Mouse (Mus musculus): ENCODE data around the gene Mtor.

The Mtor gene

DNA sequence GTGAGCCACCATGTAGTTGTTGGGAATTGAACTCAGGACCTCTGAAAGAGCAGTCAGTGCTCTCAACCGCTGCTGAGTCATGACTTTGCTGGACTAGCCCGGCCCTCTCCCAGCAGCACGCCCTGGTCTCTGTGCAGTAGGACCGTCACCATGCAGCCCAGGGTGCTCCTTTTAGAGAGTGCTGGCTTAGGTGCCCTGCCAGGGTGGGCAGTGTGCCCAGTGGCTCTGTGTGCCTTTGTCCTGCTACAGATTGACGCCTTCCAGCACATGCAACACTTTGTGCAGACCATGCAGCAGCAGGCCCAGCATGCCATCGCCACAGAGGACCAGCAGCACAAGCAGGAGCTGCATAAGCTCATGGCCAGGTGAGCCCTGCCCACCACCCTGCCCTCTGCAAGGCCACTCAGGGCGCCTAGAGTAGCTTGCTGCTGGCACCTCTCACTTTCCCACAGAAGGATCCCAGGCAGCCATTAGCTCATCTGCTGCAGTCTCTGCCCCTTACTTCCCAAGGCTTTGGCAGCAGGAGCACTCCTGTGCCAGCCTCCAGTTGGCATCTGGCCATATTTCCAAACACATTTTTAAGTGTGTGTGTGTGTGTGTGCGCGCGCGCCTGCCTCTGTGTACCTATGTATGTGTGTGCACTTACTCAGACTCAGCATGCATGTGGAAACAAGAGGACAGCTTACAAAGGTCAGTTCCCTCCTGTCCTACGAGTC, 85.4 kb downstream of the Mtor start:
- DNase-seq: no peak

DNA sequence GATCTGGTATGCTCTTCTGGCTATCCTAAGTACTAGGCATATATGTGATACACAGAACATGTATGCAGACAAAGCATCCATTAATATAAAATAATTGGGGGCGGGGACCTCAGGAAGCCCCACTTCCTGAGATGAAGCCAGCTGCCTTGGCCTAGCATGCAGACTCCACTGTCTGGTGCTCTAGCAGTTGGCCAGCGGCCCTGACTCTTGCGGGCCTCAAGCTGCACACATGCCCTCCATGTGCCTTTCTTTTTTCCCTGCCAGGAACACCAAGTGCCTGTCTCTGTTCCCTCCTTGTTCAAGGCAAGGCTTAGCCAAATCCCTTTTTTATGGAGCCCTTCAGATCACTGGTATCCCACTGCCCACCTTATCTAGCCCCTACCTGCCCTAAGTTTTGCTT, 87.5 kb downstream of the Mtor start:
- DNase-seq: no peak

DNA sequence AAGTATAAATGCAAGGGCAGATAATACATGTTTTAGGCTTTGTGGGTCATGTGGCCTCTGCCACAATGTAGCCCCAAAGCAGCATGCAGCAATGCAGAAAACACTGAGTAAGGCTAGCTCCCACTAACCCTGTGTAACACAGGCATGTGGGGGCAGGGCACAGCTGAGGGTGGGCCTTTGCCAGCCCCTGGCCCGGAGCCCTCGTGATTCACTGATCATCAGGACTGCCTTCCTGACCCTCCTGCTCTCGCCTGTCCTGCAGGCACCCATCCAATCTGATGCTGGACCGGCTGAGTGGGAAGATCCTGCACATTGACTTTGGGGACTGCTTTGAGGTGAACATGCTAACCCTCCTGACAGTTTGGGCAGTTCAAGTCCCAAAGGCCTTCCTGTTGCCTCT, 100.7 kb downstream of the Mtor start:
- no peak for DNase-seq

DNA sequence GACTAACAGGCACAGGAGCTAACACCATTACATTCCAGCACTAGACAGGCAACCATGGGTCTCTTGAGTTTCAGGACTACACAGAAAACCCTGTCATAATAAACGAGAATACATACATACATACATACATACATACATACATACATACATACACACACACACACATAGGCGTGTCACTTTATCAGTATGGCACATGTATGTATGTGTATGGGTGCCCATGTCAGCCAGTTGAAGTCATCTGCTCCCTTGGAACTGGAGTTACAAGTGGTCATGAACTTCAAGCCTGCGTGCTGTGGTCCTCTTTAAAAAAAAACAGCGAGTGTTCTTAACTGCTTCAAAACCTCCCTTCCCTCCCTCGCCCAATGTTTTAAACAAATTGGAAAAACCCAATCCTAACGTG, 109.4 kb downstream of the Mtor start:
- no peak for DNase-seq

DNA sequence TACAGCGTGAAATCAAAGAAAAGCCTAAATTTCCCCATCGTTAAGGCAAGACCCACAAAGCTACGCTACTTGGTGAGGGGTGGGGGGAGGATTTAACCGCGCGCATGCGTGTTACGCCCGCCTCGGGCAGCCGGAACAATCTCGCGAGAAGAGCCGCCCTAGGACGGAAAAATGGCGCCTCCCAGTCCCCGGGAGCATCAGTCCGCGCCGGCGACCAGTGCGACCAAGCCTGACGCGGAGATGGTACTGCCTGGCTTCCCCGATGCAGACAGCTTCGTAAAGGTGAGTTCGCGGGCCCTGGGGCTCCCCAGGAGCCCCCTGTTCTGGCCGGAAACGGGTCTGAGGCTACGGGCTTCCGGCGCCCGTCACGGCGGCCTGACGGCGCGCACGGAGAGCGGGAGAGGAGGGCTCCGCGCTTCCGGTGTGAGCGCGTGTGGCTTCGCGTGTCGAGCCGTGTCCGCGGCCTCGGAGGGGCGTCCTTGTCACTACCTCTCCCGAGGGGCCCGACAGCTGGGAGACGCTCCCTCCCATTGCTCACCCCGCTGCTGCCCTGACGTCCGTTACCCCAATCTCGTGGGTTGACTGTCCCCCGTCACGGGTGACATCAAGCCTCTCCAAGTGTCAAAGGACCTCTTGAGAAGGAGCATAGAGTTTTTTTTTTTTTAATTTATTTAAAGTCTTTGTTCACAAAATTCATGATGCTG, 110.0 kb downstream of the Mtor start, which contains the start of gene Exosc10:
Gene Exosc10 (plus strand): TSS at position 133 of the 704 bp plus-strand sequence.
- peak; percentile 89 to 90 for DNase-seq

DNA sequence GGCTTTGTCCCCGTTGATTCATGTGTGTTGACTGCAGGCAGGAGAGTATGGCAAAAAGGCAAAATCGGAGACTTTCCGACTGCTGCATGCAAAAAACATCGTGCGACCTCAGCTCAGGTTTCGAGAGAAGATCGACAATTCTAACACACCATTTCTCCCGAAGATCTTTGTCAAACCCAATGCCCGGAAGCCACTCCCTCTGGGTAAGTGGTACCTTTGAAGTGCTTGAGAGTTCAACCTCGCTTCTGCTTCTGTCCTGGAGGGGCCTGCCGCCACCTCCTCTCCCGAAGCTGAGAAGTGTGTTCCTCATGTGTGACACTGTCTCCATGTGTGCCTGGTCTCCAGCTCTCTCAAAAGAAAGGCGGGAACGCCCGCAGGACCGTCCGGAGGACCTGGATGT, 114.3 kb downstream of the Mtor start:
- no peak for DNase-seq

DNA sequence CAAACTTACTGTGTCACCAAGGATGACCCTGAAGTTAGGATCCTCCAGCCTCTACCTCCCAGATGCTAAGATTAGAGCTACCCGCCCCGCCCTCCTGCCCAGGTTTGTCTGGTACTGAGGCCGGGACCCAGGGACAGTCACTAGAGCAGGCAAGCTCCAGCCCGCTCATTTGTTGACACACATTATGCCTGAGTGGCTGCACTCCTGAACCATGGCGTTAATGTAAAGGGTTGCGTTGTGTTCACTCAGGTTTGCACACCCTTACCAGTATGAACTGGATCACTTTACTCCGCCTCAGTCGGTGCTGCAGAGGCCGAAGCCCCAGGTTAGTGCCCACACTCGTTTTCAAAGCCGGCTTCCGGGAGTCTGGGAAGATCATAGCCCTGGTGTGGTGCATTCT, 115.2 kb downstream of the Mtor start:
- no peak for DNase-seq

DNA sequence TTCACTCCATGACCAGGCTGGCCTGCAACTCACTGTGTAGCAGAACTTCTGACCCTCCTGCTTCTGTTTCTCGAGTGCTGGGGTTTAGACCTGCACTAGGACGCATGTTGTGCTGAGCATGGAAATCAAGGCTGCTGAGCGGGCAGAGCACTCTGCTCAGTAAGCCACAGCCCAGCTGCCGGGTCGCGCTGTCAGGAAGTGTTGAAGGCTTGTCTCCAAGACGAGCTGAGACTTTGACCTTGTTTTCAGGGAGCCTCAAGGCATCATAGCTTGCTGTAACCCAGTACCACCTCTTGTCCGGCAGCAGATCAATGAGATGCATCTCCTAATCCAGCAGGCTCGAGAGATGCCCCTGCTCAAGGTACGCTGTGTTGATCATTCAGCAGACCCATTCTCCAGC, 121.7 kb downstream of the Mtor start:
- no peak for DNase-seq

DNA sequence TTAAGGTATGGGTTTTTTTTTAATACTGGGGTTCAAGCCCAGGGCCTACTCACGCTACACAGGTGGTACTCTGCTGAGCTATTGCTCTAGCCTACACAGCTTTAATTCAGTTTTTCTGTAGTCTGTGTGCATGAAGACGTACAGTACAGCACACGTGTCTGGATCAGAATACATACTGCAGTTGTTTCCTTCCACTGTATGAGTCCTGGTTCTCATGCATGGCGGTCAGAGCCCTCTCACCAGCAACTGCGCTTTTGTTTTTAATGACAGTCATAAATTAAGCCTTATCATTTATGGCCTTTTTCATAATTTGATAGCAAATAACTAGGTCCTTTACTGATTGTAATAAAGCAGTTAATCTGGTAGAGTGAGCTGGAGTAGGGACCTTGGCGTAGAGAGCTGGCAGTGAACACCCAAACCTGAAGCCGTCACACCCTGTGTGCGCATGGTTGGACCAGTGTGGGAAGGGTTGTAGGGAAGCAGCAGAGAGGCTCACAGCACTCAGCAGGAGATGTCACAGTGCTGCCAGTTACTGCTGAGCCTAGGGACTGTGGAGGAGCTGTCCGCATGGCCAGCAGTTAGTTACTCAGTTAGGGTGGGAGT, 122.4 kb downstream of the Mtor start:
- no peak for DNase-seq

DNA sequence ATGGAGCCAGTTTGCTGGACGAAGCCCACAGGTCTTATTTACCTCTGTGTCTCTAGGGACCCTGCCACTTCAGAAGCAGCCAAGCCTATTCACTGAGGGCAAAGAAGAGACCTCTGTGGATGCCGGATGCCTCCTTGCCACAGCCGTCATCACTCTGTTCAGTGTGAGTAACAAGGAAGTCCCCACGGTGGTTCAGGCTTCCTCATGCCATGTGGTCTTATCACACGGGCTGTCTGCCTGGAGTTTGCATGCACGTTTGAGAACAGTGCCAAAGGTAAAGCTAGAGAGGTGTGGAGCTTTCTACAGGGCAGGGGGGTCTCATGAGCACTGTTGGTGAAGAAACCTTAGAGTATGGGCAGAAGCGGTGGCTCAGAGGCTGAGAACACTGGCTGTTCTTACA, 124.8 kb downstream of the Mtor start:
- no peak for DNase-seq

DNA sequence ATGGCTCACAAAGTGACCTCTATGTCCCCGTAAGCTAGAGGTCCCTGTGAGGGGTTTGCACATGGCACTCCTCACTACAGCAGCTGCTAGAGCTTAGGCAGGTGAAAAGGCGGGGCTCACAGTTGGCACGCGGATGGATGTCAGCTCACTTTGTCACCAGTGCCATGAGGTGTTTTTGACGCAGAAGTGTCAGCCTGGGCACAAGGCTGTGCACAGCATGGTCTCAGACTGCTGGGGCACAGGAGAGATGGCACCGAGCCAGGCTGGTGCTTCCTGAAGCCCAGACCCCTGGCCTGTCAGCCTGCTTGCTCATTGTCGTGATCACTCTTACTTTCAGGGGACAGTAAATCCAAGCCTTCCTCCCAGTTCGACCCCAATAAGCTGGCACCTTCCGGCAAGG, 132.4 kb downstream of the Mtor start:
- no peak for DNase-seq

DNA sequence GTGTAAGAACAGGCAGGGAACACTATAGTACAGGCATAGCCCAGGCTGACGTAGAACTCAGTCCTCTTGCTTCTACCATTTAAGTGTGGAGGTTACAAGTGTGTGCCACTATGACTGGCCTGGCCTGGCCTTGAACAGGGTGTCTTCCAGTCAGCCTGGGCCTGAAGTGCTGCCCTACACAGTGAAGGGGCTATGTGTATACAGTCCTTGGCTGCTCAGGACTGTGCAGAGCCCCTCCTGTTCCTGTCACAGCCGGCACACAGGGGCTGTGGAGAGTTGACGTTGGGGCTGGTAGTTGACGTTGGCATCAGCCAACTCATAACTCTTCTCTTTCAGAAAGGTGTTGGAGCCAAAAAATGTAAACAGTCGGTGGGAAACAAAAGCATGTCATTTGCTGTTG, 133.0 kb downstream of the Mtor start:
- no peak for DNase-seq

DNA sequence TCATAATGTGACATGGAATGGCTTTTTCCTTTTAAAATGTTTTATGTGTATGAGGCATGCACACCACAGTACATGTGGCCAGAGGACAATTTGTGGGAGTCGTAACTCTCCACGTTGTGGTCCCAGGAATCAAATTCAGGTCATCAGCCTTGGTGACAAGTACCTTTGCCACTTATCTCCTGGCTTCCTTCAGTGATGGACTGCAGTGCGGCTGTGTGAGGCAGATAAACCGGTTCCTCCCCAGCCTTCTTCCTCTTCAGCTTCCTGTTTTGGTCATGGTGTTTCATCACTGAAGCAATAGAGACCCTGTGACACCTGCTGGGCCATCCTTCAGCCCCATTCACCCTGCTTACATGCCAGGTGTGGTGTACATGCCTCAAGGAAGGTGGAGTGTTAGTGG, 134.8 kb downstream of the Mtor start:
- DNase-seq: peak; percentile 13 to 17

DNA sequence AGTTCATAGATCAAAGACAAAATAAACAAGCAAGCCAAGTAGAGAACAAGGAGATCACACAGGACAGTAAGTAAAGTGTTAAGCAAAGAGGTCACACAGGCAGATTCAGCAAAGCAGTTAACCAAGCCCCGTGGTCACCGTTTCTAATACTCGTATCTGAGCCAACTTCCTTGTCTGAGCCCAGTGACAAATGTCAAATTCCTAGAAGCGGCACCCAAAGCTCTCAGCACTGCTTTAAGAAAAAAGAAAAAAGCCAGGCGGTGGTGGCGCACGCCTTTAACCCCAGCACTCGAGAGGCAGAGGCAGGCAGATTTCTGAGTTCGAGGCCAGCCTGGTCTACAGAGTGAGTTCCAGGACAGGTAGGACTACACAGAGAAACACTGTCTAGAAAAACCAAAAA, 138.2 kb downstream of the Mtor start:
- no peak for DNase-seq

DNA sequence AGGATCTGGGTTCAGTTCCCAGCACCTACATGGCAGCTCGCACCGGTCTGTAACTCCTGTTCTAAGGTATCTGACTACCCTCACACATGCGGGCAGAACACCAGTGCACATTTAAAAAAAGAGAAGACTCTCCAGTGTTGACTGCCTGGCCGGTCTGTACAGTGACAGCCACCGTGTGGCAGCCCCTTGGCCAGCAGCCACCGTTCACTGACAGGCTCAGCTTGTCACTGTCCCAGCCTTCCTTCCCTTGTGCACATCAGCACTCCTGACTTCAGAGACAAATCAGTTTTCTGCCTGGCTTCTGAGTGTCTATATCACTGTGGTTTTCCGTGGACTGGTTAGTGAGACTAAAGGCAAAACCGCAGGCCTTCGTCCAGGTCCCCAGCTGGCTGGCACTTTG, 140.4 kb downstream of the Mtor start:
- no peak for DNase-seq

DNA sequence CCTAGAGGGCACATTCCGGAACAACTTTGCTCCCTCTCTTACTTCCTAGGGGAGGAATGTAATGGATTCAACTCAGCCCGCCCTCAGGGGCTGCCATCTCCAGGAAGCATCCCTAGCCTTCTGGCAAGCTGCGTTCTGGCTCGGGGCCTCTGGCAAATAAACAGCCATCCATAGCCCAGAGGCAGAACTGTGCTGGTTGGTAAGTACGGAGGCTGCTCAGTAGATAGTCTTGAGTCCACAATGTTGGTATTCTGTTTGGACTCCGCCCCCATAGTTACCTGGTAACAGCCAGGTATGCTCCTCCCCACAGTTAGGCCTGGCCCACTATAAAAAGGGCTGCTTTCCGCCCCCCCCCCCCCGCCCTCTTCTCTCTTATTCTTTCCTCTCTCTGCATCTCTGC, 141.2 kb downstream of the Mtor start:
- no peak for DNase-seq

DNA sequence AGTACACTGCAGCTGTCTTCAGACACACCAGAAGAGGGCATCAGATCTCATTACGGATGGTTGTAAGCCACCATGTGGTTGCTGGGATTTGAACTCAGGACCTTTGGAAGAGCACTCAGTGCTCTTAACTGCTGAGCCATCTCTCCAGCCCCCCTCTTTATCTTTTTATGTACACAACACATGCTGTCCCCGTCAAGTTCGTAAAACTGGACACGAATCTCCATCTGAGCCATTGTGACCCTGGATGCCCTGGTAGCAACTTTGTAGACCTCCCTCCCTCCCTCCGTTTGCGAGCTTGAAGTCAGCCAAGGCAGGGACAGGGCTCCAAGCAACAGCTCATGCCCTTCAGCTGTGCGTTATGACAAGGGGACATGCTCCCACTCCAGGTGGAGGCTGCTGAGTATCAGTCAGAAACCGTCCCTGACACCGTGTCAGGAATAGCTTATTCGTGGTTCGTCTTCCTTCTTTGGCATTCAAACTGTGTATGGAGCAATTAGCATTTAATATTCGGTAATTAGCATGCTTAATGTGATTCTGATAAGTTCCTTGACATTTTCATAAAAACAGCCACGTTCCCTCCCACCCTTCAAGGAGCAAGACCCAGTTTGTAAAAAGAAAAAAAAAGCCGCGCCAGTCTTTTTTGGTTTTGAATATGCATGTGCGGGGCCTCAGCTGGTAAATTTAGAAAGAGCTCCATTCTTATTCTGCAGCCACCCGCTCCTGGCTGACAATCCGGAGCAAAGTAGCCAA, 142.2 kb downstream of the Mtor start:
- no peak for DNase-seq

DNA sequence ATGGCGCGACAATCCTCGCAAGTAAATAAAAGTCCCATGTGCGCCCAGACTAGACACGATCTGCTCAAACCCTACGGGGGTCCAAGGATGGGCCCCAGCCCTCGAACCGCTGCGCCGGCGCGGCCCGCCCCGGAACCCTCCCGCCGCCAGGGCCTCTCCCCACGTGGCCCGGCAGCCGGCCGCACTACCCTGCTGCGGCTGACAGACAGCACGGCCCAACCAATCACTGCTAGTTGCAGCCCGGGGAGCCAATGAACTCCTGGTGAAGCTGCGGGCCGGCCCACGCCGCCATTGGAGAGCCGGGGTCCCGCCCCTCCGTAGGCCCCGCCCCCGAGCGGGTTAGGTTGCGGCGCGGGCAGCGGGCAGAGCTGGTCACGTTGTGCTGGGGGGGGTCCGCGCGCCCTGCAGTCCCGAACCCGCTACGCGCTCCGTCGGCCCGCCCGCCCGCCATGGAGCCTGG, 142.8 kb downstream of the Mtor start, which contains the start of gene Srm:
Gene Srm (plus strand): TSS at position 333 of the 460 bp plus-strand sequence.
- DNase-seq: peak; percentile 94 to 95

DNA sequence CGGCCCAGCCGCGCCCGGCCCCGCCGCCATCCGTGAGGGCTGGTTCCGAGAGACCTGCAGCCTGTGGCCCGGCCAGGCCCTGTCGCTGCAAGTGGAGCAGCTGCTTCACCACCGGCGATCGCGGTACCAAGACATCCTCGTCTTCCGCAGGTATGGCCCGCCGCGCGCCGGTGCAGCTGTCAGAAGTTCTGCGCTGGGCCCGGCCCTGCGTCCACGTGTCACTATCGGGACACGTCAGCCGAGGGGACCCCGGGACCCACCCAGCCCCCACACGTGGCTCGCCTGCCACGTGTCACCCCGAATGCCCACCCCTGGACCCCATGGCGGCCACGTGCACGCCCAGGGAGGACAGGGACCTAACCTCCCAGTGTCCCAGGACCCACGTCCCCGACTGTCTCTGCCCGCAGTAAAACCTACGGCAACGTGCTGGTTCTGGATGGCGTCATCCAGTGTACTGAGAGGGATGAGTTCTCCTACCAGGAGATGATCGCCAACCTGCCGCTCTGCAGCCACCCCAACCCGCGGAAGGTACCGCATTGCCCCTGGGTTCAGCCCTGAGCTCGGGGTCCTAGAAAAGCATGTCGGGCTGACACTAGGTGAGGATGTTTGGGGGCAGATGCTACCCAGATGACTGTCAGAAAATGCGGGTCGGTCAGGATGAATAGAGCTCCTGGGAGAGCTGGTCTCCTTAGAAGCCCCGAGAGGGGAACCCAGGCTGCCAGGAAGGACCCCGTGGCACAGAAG, 143.4 kb downstream of the Mtor start:
- peak in 1 of 2 experiments; percentile 24 for DNase-seq

DNA sequence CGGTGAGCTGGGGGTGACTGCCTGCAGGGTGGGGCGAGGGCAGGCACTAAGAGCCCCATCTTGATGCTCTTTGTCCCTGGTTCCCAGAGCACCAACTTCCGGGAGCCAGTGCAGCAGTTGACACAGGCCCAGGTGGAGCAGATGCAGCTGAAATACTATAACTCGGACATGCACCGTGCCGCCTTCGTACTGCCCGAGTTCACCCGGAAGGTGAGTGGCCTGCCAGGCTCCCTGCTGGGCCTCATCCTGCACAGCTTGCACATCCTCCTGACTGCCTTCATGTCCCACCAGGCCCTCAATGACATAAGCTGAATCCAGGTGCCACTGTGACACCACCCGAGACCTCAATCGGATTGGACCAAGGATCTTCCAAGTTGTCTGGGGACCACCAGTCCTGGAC, 145.6 kb downstream of the Mtor start:
- DNase-seq: no peak

DNA sequence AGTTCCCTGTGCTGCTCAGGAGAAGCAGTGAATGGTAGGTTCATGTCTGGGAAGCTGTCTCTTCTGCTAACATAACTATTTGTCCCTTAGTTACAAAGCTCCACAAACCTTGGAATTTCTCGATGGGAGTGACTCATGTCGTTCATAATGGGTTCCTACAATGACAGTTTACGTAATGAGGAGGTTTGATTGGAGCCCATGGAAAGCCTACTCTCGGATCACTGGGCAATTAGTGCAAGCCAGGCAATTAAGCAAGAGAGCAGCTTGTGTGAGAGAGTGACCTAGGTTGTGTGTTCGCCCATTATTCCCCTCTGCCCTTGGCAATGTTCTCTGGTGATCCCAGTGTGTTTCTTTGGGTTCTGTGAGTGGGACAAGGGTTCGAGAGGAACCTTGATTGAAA, 147.5 kb downstream of the Mtor start:
- no peak for DNase-seq

DNA sequence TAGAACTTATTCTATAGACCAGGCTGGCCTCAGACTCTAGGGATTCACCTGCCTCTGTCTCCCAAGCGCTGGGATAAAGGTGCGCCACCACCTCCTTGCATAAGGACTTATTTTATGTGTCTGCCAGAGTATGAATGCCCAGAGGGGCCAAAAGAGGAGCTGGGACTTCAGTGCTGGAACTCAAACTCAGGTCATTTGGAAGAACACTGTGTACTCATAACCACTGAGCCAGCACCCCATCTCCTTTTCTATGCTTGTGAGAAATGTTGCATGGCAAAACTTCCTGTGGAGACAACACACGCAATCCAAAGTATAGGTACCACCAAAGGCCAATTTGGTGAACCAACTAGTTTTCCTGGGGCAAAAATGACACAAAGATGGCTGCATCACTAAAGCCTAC, 148.3 kb downstream of the Mtor start:
- no peak for DNase-seq

DNA sequence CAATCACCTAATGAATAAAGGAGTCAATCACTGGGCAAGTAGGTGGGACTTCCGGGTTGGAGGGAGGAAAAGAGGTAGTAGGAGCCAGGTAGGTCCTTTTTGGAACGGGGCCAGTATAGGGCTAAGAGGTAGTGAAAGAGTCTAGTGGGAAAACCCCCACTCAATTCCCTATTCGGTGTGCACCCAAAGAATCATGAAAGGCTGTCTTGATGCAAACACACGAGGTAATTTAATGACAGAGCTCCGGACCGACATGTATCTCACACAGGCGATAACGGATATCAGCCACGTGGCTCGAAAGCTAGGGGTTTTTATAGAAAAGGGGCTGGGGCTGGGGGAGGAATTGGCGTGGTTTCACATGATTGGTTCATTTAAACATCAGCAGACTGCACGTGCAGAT, 150.4 kb downstream of the Mtor start:
- DNase-seq: no peak
